Mouse (Mus musculus): ENCODE measurements at regions not wholly inside any gene's neighbourhood (a gene's known extent, or its start where the extent isn't known, plus 50 kb on each side); places are given as distances from the start of the nearest gene placed in this dataset.

GRCm38 (mm10) chr10:126815730-126816129 lies 85.4 kb downstream of the Atp23 start:
- DNase-seq (ENCODE audit: low spot score), result no peak

DNA sequence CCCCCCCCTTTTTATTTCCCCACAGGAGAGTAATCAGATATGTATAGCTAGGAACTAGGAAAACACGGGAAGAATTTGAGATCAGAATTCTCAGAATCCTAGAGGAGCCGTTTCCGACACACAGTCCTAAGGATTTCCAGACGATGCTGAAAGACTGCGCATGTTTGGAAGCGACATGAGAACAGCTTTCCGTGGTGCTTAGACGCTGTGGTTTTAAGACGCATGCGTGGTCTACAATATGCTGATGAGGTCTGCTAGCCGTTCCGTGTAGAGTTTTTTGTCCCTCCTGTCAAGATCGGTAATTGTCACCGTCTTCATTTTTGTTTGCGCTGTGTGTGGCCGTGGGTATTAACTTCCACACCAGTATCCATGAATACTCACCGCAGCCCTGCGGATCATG lies 86.2 kb downstream of the Atp23 start:
- no peak for DNase-seq (ENCODE audit: low spot score)

GRCm38 (mm10) chr10:126813051-126813593 lies 88.0 kb downstream of the Atp23 start:
- no peak for DNase-seq (ENCODE audit: low spot score)

DNA sequence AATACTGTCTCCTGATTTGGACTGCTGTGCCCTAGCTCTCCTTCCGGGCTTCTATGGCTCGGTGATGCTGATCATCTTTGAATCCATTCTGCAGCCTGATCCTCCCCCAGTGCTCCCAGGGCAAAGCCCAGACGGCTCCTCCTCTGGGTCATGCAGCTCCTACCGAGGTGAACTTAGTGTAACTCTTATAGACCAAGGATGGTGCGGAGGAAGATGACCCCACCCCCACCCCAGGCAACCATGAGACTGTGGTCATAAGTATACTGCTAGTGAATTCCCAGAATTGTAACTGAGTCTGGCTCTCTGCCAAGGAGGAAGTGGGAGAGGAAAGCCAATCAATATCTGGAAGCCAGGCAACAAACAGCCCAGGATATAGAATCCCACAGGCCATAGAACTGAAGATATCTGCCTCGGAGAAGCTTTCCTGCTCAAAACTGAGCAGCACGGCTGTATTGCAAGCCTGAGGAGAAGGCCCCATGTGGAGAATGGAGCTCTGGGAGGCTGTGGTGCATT lies 88.9 kb downstream of the Atp23 start:
- no peak for DNase-seq (ENCODE audit: low spot score)

DNA sequence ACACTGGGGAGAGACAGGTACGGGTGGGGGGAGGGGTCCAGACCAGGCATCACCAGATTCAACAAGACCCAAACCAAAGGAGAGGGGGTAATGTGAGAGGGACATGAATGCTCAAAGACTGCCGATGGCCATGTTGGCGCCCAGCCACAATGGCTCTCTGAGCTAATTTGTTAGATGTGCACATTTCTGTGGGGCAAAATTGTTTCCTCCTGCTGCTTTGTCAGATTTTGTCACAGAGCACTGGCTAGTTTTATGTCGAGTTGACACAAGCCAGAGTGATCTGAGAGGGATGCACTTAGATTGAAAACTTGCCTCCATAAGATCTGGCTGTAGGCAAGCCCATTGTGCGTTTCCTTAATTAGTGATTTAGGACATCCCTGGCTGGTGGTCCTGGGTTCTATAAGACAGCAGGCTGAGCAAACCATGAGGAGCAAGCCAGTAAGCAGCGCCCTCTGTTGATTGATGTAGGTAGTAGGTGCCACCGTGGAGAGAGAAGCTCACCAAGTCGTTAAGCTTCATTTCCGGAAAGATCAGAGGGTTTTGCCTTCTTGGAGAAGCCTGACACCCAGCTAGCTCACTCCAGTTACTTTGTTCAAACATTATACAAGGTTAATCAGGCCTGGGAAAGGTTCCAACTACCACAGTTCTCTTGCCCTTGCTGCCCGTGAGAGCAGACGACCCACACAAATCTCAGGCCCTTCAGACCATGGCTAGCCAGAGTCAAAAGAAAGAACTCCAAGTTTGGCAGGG lies 90.6 kb downstream of the Atp23 start:
- DNase-seq (ENCODE audit: low spot score), result no peak

DNA sequence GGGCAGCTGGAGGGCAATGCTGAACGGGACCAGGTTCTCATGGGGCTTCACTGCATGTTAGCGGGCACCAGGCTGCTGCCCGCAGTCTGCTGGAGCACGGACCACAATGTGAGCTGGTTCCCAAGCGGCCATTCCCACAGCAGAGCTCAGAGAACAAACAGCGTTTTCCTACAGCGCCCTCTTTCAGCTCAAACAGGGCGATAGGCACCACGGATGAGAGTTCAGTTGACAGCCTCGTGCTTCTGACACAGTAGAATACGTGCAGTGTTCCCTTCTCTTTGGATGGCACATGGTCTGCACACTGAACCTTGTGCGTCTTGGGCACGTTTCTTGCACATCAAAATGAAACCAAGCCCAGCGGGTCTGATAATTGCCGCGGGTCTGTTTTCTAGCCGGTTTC lies 91.6 kb downstream of the Atp23 start:
- DNase-seq (ENCODE audit: low spot score), result no peak

- no peak for DNase-seq (ENCODE audit: low spot score)
Measured at GRCm38 (mm10) chr10:126806881-126807280, 94.3 kb downstream of the Atp23 start.

DNA sequence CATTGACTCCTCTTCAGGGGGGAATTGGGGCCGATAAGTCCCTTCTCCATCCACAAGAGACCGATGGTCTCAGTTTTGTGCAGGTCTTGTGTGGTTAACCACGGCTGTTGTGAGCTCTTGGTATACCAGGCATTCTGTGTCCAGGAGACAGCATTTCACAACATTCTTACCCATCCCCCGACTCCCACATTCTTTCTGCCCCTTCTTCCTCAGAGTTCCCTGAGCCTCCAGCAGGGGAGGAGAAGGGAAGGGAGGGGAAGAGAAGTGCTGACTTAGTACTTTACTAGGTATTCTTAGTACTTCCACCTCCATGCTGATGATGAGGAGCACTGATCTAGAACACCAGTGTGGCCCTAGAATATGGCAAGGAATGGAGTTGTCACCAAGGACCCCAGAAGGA lies 98.4 kb downstream of the Atp23 start:
- DNase-seq (ENCODE audit: low spot score), result no peak

GRCm38 (mm10) chr10:126799393-126799792 lies 101.8 kb downstream of the Atp23 start:
- DNase-seq (ENCODE audit: low spot score), result no peak

DNA sequence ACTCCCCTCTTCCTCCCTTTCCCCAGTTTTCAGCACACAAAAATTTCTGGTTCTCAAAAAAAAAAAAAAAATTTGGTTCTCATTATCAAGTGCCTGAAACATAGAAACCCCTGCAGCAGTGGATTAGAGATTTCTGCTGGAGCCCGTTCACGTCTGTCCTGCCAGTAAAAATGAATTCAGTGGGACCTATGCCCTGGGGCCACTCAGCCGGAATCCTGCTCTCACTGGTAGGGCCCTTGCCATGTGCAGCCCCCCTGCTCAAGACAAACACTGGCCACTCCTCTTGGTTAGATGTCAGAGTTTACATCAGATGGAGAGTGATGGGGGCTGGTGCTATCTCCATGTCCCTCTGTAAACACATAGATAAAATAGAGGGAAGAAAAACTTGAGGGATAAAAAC lies 108.0 kb downstream of the Atp23 start:
- DNase-seq (ENCODE audit: low spot score), result no peak

DNA sequence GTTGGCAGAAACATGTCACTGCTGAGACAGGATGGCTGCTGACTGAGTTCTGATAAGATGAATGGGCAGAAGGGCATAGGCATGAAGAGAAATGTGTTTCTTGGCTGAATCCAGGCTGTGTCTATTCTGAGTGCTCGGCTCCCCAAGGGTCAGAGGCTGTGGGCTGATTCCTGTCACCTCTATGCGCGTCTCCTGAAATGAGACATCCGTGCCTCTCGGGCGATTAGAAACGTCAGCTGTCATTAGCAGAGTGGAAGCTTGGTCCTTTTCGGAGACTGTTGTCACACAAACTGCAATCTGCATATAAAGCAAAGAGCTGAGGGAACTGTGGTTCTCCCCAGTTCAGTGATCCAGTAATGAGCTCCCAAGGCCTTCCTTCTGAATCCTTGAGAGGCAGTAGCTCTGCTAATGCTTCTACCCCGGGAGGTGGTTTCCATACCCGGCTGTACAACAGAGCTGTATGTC lies 108.8 kb downstream of the Atp23 start:
- no peak for DNase-seq (ENCODE audit: low spot score)

DNA sequence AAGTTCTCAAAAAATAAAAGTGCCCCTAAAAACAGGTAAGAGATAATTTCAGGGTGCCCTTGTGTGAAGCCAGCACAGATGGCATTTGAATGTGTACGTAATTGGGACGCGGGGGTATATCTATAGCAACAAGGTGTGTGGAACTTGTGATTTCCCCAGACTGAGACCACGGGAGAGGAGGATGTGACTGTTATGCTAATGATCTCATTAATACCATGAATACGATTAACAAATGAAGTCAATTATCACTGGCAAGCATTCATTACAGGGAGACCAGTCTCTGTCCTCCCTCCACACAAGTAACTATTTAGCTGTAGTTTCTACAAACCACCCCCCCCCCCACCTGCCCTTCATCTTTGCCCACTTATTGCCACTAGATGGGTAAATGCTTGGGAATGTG lies 112.9 kb downstream of the Atp23 start:
- no peak for DNase-seq (ENCODE audit: low spot score)

DNA sequence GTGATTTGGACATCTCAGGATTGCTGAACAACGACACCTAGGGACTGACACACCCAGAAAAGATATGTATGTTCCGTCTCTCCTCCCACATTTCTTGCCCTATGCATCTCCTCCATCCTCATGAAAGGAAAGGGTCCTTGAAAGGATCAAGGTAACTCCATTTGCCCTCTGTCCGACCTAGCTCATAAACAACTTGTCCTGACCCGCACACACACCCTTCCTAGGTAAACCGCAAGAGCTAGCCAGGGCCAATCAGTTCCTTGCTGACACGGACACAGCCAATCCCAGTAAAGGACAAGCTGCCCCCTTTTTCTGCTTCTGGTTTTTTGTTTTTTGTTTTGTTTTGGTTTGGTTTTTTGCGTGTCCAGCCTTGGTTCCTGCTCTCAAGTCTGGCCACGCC lies 118.0 kb downstream of the Atp23 start:
- no peak for DNase-seq (ENCODE audit: low spot score)

DNA sequence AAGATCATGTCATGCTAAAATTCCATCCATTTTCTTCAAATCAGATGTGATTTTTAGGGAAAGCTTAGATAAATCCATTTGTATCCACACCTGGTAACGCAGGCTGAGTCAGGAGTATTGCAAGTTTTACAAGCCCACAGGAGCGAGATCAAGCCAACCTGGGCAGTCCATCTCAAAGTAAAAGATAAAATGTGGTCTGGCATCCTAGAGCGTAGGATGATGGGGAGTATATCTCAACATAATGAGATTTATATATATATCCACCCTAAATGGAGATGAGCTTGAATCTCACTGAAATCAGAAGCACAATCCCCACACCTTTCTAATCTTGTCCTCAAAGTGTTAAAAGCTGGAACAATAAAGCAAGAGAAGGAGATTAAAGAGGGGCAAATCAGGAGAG lies 124.6 kb downstream of the Atp23 start:
- DNase-seq (ENCODE audit: low spot score), result no peak

DNA sequence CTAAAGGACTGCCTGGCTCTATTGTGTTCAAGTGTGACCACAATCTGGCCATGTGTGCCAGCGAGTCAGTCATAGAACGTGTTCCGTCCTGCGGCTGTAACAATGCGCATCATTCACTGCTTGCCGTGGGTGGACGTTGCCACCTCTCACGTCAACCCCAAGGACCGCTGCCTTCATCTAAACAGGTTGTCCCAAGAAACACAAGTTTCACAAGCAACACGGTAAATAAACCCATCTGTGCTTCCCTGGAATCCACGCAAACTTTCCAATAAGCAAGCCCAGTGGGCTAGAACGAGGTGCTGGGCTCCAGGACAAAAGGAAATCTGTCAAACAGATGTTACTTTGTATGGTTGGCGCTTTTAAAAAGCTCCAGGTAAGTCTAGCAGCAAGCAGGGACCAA lies 125.2 kb downstream of the Atp23 start:
- no peak for DNase-seq (ENCODE audit: low spot score)

GRCm38 (mm10) chr10:126770446-126771020 lies 130.6 kb downstream of the Atp23 start:
- DNase-seq (ENCODE audit: low spot score), result no peak

- no peak for DNase-seq (ENCODE audit: low spot score)
Measured at GRCm38 (mm10) chr10:126765648-126766047, 135.5 kb downstream of the Atp23 start.

- DNase-seq (ENCODE audit: low spot score), result no peak
Measured at GRCm38 (mm10) chr10:126764740-126765139, 136.4 kb downstream of the Atp23 start.

GRCm38 (mm10) chr10:126763976-126764375 lies 137.2 kb downstream of the Atp23 start:
- DNase-seq (ENCODE audit: low spot score), result no peak

DNA sequence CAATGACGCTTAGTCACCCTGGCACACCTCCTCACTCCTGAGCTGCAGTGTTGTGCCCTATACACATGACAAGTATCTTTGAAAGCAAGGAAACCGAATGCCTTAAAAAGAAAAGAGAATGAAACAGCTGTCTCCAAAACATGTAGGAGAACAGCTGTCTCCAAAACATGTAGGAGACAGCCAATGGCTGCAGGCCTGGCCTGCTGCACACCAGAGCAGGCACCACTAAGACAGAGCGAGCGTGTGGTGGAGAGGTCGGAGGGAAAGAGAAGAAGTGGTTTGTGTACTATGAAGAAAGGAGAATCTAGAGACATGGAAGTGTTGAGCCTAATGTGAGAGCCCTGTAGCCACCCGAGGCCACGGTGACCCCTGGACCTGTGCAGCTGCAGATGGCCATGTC lies 142.5 kb downstream of the Atp23 start:
- DNase-seq (ENCODE audit: low spot score), result no peak

GRCm38 (mm10) chr10:126753201-126753600 lies 148.0 kb downstream of the Atp23 start:
- no peak for DNase-seq (ENCODE audit: low spot score)

- no peak for DNase-seq (ENCODE audit: low spot score)
Measured at GRCm38 (mm10) chr10:126752699-126753098, 148.5 kb downstream of the Atp23 start.

- no peak for DNase-seq (ENCODE audit: low spot score)
Measured at GRCm38 (mm10) chr10:126748696-126749466, 152.3 kb downstream of the Atp23 start.
